Mouse (Mus musculus) erythroblast, adult 5-6 weeks (primary cell): ENCODE results near the gene Eif2s3y. TPM values are rescaled to one million over a fixed set of nuclear protein-coding genes. Genes with fewer than 3 reads are reported as not detected.
A peak's percentile ranks its signal among the peaks of the same experiment; 100 is the strongest.

Experiments used
- ATAC-seq: replicated peaks from 2 replicates; pipeline ENCODE4 v1.8.0; 2016; ENCODE audit warnings: moderate number of reproducible peaks, mild to moderate bottlenecking, moderate TSS enrichment, inconsistent platforms; ENCODE audit not compliant: poor library complexity, low FRiP score, severe bottlenecking
- total RNA-seq, 2 experiments: library from RNA; stranded (forward) in 1 of 2; stranded (reverse) in 1 of 2; fragments of 150-400 nt in 1 of 2; fragments of 200-764, 138-1000 nt in 1 of 2; gene quantifications; 2 replicates each; pipeline versions ENCODE4 v1.2.3 to v1.2.4; 2015 to 2017; ENCODE audit warnings: low replicate concordance in 2 of 2

Eif2s3y gene
- total RNA-seq (2015; ENCODE audit: low replicate concordance): 63.4 and 75.7 TPM in 2 replicates
- 103 and 122 TPM in 2 replicates for total RNA-seq (2017; ENCODE audit: low replicate concordance)

DNA sequence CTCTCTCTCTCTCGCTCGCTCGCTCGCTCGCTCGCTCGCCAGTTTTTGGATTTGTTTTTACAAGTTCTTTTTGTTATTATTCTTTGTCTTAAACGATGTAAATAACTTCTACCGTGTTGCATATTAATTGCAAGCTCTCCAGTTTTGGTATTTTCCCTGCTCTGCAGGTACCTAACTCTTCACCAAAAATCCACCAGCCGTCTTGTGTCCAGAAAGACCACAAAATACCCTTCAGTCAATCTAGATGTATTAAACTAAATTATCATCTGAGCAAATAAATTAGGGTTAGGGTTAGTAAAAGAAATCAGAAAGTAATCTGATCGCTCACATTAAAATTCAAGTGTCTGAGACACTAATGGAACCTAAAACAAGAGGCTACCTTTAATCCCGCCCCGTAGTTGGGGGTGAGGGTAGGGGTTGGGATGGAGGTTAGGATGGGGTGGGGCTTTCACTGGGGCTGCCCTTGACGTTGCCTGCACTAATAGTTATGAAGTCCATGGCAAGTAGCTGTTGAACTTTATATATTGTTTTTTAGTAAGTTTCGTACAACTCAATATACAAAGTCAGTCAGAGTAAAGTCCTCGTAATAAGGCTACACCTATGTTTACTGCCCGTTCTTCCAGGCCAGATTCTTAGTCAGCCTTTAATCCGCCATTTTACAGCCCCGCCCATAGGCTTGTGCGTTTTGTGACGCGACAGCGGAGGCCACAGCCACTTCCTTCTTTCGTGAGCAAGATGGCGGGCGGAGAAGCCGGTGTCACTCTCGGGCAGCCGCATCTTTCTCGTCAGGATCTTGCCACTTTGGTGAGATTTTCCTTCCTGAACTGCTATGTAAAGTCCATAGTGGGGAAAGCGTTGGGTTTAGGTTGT is at the start of gene Eif2s3y:
Gene Eif2s3y (plus strand): TSS at position 662 of the 870 bp plus-strand sequence.
- peak; percentile 100 for ATAC-seq

Other genes starting within 250 kb of the Eif2s3y start
- gene Zfy1, start 213.1 kb upstream of the Eif2s3y start, total RNA-seq (2015; ENCODE audit: low replicate concordance): not detected in 2 replicates
- 0.51 TPM in 1 of 2 replicates, not detected in the other for gene Zfy1, start 213.1 kb upstream of the Eif2s3y start, total RNA-seq (2017; ENCODE audit: low replicate concordance)
- gene Uba1y, start 191.9 kb upstream of the Eif2s3y start, total RNA-seq (2015; ENCODE audit: low replicate concordance): not detected in 2 replicates
- gene Uba1y, start 191.9 kb upstream of the Eif2s3y start, total RNA-seq (2017; ENCODE audit: low replicate concordance): not detected in 2 replicates
- gene Kdm5d, start 112.8 kb upstream of the Eif2s3y start, total RNA-seq (2015; ENCODE audit: low replicate concordance): 8.8 and 21.9 TPM in 2 replicates
- 21.1 and 24.4 TPM in 2 replicates for gene Kdm5d, start 112.8 kb upstream of the Eif2s3y start, total RNA-seq (2017; ENCODE audit: low replicate concordance)
- gene Uty, start 235.2 kb downstream of the Eif2s3y start, total RNA-seq (2015; ENCODE audit: low replicate concordance): 17.3 and 22.4 TPM in 2 replicates
- gene Uty, start 235.2 kb downstream of the Eif2s3y start, total RNA-seq (2017; ENCODE audit: low replicate concordance): 36.8 and 37.0 TPM in 2 replicates